23 mouse cellular contexts compared by ENCODE assay signal in genomic region chr8:48130266-48130665, GRCm38 (mm10).
"Had no signal": no experiment of that assay in that cellular context is flagged by ENCODE, and none has a peak within 500 bp of the region (broad histone marks: within the 10 kb centered on the region; RNA-seq: fewer than 3 reads in every experiment).

No protein-coding gene starts in this region.

- H3K4me2 ChIP-seq: heart, embryonic 12.5 days; hindbrain, embryonic 12.5 days; hindbrain, embryonic 14.5 days; limb, embryonic 13.5 days; limb, embryonic 15.5 days; liver, embryonic 12.5 days had no signal

- H3K4me3 ChIP-seq: gastrocnemius, adult 2 months; heart, embryonic 10.5 days; heart, embryonic 12.5 days; hindbrain, embryonic 10.5 days; hindbrain, embryonic 12.5 days; limb, embryonic 13.5 days; limb, embryonic 15.5 days; liver, embryonic 12.5 days had no signal

- DNase-seq: gastrocnemius, adult 2 months; gastrocnemius, postnatal 10 days; gastrocnemius, postnatal 25 days; heart, adult 18-20 months; heart, postnatal 10 days; heart, postnatal 4 days; layer of hippocampus, adult 9-11 months; layer of hippocampus, postnatal 36 days; left cerebral cortex, postnatal 4 days; lung, adult 18-20 months had no signal

- H3K9me3 ChIP-seq: heart, embryonic 10.5 days; heart, embryonic 12.5 days; hindbrain, embryonic 10.5 days; hindbrain, embryonic 12.5 days; limb, embryonic 13.5 days; limb, embryonic 15.5 days; liver, embryonic 12.5 days had no signal

- H3K9ac ChIP-seq: heart, embryonic 12.5 days; hindbrain, embryonic 12.5 days; hindbrain, embryonic 14.5 days; limb, embryonic 13.5 days; limb, embryonic 15.5 days; liver, embryonic 12.5 days; liver, embryonic 14.5 days had no signal

- ATAC-seq: forebrain, embryonic 16.5 days; hindbrain, embryonic 16.5 days; inflammation-experienced regulatory T-cells, adult 6 months; liver, embryonic 12.5 days had no signal

- H3K27me3 ChIP-seq: heart, embryonic 12.5 days; hindbrain, embryonic 12.5 days; limb, embryonic 13.5 days; limb, embryonic 15.5 days; liver, embryonic 12.5 days had no signal

- H3K27ac ChIP-seq: gastrocnemius, adult 2 months; heart, embryonic 10.5 days; hindbrain, embryonic 10.5 days; hindbrain, embryonic 12.5 days; hindbrain, embryonic 14.5 days; kidney, postnatal 0 days; limb, embryonic 13.5 days; limb, embryonic 15.5 days; liver, embryonic 12.5 days; liver, embryonic 14.5 days had no signal

- H3K4me1 ChIP-seq: hindbrain, embryonic 10.5 days; hindbrain, embryonic 12.5 days; limb, embryonic 15.5 days had no signal
